Mouse (Mus musculus): Measurements from ENCODE around the gene Ect2l.

DNA sequence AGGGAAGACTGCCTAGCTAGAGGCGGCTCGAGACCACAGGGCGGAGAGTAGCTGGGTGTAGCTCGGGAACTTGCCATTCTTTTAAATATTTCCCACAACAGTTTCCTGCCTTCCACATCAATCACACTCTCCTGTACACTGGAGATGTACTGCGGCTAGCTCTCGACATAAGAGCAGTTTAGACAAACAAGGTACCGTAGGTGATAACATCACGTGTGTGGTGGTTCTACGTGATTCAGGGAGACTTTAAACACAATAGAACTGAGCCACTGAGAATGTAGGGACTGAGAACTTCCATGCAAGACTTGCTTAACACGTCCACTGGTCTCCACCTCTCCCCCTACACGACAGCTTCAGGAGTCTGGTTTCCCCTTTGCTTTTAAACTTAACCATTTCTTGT, 17.5 kb downstream of the Ect2l start:
- TF ChIP-seq POLR2A (IDR thresholded peaks at IDR 0.05; ENCODE audit: borderline replicate concordance, extremely low read depth, low read depth, low read length), result no peak
- TF ChIP-seq CTCF (IDR thresholded peaks at IDR 0.05; ENCODE audit: insufficient read depth, low read length), result no peak

Measured in lung, adult 2 months (tissue).